Mouse (Mus musculus) megakaryocyte-erythroid progenitor cell, adult 5-6 weeks (primary cell): ENCODE data around the gene Spc24. TPM values are rescaled to one million over a fixed set of nuclear protein-coding genes. Genes with fewer than 3 reads are reported as not detected.
A peak's percentile ranks its signal among the peaks of the same experiment; 100 is the strongest.
"Not testable (repeated sequence)": the region's sequence is repeated elsewhere in the genome, so short reads cannot be mapped to it uniquely, and the experiment has no call there.

Experiments
- ATAC-seq: replicated peaks from 2 replicates; pipeline ENCODE4 v1.8.0; 2016; ENCODE audit warnings: mild to moderate bottlenecking, inconsistent platforms; ENCODE audit not compliant: severe bottlenecking, poor library complexity, low FRiP score, low TSS enrichment
- total RNA-seq, 2 experiments: library from RNA; stranded (forward) in 1 of 2; stranded (reverse) in 1 of 2; fragments of 200-1000, 215-1000 nt in 1 of 2; fragments of >200 nt in 1 of 2; fragmentation: Nextera tagmentation in 1 of 2; gene quantifications; 2 replicates each; pipeline ENCODE4 v1.2.3; 2014 to 2017

Gene Spc24
- total RNA-seq, 2 experiments from 2014 or later: 77.1 to 79.0 TPM

GRCm38 (mm10) chr9:21786906-21787305 lies 26.8 kb upstream of the Spc24 start:
- ATAC-seq: peak; percentile 86

GRCm38 (mm10) chr9:21786309-21786708 lies 26.2 kb upstream of the Spc24 start:
- ATAC-seq: not testable (repeated sequence)

- ATAC-seq: no peak
Observed at GRCm38 (mm10) chr9:21784517-21785307, 24.6 kb upstream of the Spc24 start.

- peak; percentile 75 for ATAC-seq
Observed at GRCm38 (mm10) chr9:21781657-21782468, 21.8 kb upstream of the Spc24 start.

- no peak for ATAC-seq
Observed at GRCm38 (mm10) chr9:21777726-21778125, 17.6 kb upstream of the Spc24 start.

GRCm38 (mm10) chr9:21774353-21774752 lies 14.2 kb upstream of the Spc24 start:
- no peak for ATAC-seq

GRCm38 (mm10) chr9:21773396-21773795 lies 13.3 kb upstream of the Spc24 start:
- not testable (repeated sequence) for ATAC-seq

GRCm38 (mm10) chr9:21769558-21770183 lies 9.6 kb upstream of the Spc24 start:
- ATAC-seq: no peak

- no peak for ATAC-seq
Observed at GRCm38 (mm10) chr9:21768511-21769411, 8.7 kb upstream of the Spc24 start.

- no peak for ATAC-seq
Observed at GRCm38 (mm10) chr9:21767896-21768295, 7.8 kb upstream of the Spc24 start.

GRCm38 (mm10) chr9:21764084-21764999 lies 4.2 kb upstream of the Spc24 start:
- ATAC-seq: no peak

GRCm38 (mm10) chr9:21762135-21762534 lies 2.0 kb upstream of the Spc24 start:
- no peak for ATAC-seq

GRCm38 (mm10) chr9:21759718-21760117 lies 385 bp downstream of the Spc24 start:
- ATAC-seq: no peak

- no peak for ATAC-seq
Observed at GRCm38 (mm10) chr9:21758576-21759529, 1.2 kb downstream of the Spc24 start.

GRCm38 (mm10) chr9:21754516-21755321 lies 5.4 kb downstream of the Spc24 start:
- no peak for ATAC-seq

GRCm38 (mm10) chr9:21754003-21754402 lies 6.1 kb downstream of the Spc24 start:
- ATAC-seq: no peak
